Mouse (Mus musculus) brain, embryonic 14.5 days (tissue): ENCODE measurements around the gene Dennd4a.

Experiments used
- CTCF ChIP-seq: fragments of 200-500 bp; IDR thresholded peaks from 2 replicates; pipeline ENCODE4 v1.5.1; 2012; ENCODE audit warnings: inconsistent platforms, mild to moderate bottlenecking, moderate library complexity, borderline replicate concordance; ENCODE audit not compliant: insufficient read depth, insufficient read length; ENCODE audit errors: extremely low read depth
- POLR2A ChIP-seq: fragments of 200-500 bp; IDR thresholded peaks from 2 replicates; pipeline ENCODE4 v1.6.1; 2012; ENCODE audit warnings: mild to moderate bottlenecking, inconsistent platforms, borderline replicate concordance; ENCODE audit not compliant: poor library complexity, insufficient read depth, insufficient read length, severe bottlenecking; ENCODE audit errors: extremely low read depth

- TF ChIP-seq CTCF: no peak
- TF ChIP-seq POLR2A: no peak
Measured at GRCm38 (mm10) chr9:64939281-64939680, 128.1 kb downstream of the Dennd4a start.
